Comparison of ENCODE assay signal across 8 mouse cellular contexts in the genomic region with DNA sequence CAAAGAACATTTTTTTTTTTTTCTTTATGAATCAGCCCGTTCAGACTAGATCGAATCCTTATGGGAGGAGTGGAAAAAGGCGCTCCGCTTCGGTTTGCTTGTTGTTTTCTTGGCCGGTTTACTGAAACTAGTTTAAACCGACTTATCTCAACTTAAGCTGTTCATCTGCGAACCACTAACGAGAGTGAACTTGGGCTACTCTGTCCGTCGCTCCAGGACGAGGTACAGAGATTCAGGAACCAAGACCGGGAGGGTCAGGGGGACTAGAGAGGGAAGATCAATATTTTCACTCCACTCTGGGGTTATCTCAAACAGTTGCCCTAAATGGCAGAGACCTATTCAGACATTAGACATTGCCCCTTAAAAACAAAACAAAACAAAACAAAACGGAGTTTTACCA. TPM values are rescaled to one million over a fixed set of nuclear protein-coding genes. Genes with fewer than 3 reads are reported as not detected.
A peak's percentile ranks its signal among the peaks of the same experiment; 100 is the strongest.
DNase-seq lines count a peak whose midpoint lies in the region; ATAC-seq and TF ChIP-seq lines count a peak whose summit lies in the region.

No protein-coding gene starts in this region.

- H3K4me3 ChIP-seq in kidney, postnatal 0 days (replicated peaks; ENCODE audit: low read depth, low read length) = peak overlapping the region; percentile 68
- peak overlapping the region; percentile 69 for H3K4me3 ChIP-seq in forebrain, embryonic 16.5 days (replicated peaks; ENCODE audit: low read length)
- peak overlapping the region; percentile 70 for H3K4me3 ChIP-seq in liver, embryonic 12.5 days
- peak overlapping the region; percentile 78 for H3K4me3 ChIP-seq in stomach, embryonic 16.5 days (replicated peaks; ENCODE audit: low read length)

- peak; percentile 6; the same call in 1 of the 2 replicates for ATAC-seq in kidney, postnatal 0 days (replicated peaks; ENCODE audit: low FRiP score, low read depth)
- ATAC-seq in activated CD4-positive, CD25-positive, alpha-beta regulatory T cell, adult 4 months = peak; percentile 1
- ATAC-seq in forebrain, embryonic 16.5 days = peak; percentile 22
- ATAC-seq in liver, embryonic 12.5 days = peak; percentile 50
- ATAC-seq in stomach, embryonic 16.5 days (ENCODE audit: insufficient read depth, low FRiP score) = peak; percentile 13; the same call in 1 of the 2 replicates

- H3K4me2 ChIP-seq in kidney, postnatal 0 days (ENCODE audit: low read length) = peak overlapping the region; percentile 81
- peak overlapping the region; percentile 82 for H3K4me2 ChIP-seq in forebrain, embryonic 16.5 days (ENCODE audit: low read length)
- H3K4me2 ChIP-seq in liver, embryonic 12.5 days = peak overlapping the region; percentile 69
- peak overlapping the region; percentile 75 for H3K4me2 ChIP-seq in stomach, embryonic 16.5 days (ENCODE audit: low read depth, low read length)

- no peaks in the 10 kb centered on the region for H3K27me3 ChIP-seq in kidney, postnatal 0 days (ENCODE audit: insufficient read depth, low read length)
- no peaks in the 10 kb centered on the region for H3K27me3 ChIP-seq in forebrain, embryonic 16.5 days (replicated peaks; ENCODE audit: control insufficient read depth, insufficient read depth, low read length)
- no peaks in the 10 kb centered on the region for H3K27me3 ChIP-seq in liver, embryonic 12.5 days (replicated peaks)
- no peaks in the 10 kb centered on the region for H3K27me3 ChIP-seq in stomach, embryonic 16.5 days (ENCODE audit: control insufficient read depth, insufficient read depth, low read length)

- H3K9me3 ChIP-seq in kidney, postnatal 0 days (replicated peaks; ENCODE audit: low read length) = no peaks in the 10 kb centered on the region
- H3K9me3 ChIP-seq in forebrain, embryonic 16.5 days (ENCODE audit: control insufficient read depth, low read length) = no peaks in the 10 kb centered on the region
- H3K9me3 ChIP-seq in liver, embryonic 12.5 days (replicated peaks) = no peaks in the 10 kb centered on the region
- H3K9me3 ChIP-seq in stomach, embryonic 16.5 days (replicated peaks; ENCODE audit: control insufficient read depth, low read length) = no peaks in the 10 kb centered on the region

- 0 out of 2 replicates have a peak overlapping the region, but pooled peaks have one; percentile 31 for H3K27ac ChIP-seq in kidney, postnatal 0 days
- no peak overlapping the region for H3K27ac ChIP-seq in forebrain, embryonic 16.5 days (ENCODE audit: low read length)
- H3K27ac ChIP-seq in liver, embryonic 12.5 days = peak overlapping the region; percentile 85
- H3K27ac ChIP-seq in stomach, embryonic 16.5 days (ENCODE audit: low read length) = no peak overlapping the region

- under 1% methylated on average over 14 of the region's 14 CpGs for WGBS in kidney, postnatal 0 days
- 0% methylated on average over 14 of the region's 14 CpGs for WGBS in forebrain, embryonic 16.5 days
- 1% methylated on average over 14 of the region's 14 CpGs for WGBS in liver, embryonic 12.5 days (ENCODE audit: insufficient replicate concordance)
- WGBS in stomach, embryonic 16.5 days = under 1% methylated on average over 14 of the region's 14 CpGs

- no peak for TF ChIP-seq CTCF in kidney, postnatal 0 days (IDR thresholded peaks at IDR 0.05; ENCODE audit: low read depth)

- intact Hi-C loops in left cerebral cortex, postnatal 14 days (cut with DNase I) = no loop called here

- H3K9ac ChIP-seq in kidney, postnatal 0 days (ENCODE audit: low read depth, low read length) = peak overlapping the region; percentile 55; the same call in 1 of the 2 replicates
- H3K9ac ChIP-seq in forebrain, embryonic 16.5 days (replicated peaks; ENCODE audit: low read depth, low read length) = peak overlapping the region; percentile 40; the same call in 1 of the 2 replicates
- peak overlapping the region; percentile 73 for H3K9ac ChIP-seq in liver, embryonic 12.5 days
- H3K9ac ChIP-seq in stomach, embryonic 16.5 days (ENCODE audit: low read length) = peak overlapping the region; percentile 65

- no peak for DNase-seq in kidney, postnatal 0 days (ENCODE audit: low spot score)
- DNase-seq in kidney, postnatal 36 days = no peak
- DNase-seq in urinary bladder, adult 2 months (ENCODE audit: low spot score) = no peak
- no peak for DNase-seq in left cerebral cortex, postnatal 14 days (ENCODE audit: low spot score in 2 of 2)

- peaks cover 8% of the 10 kb centered on the region; the same call in 1 of the 2 replicates for H3K36me3 ChIP-seq in kidney, postnatal 0 days (ENCODE audit: insufficient read depth, low read length)
- H3K36me3 ChIP-seq in forebrain, embryonic 16.5 days (ENCODE audit: control insufficient read depth, insufficient read depth) = 0 out of 2 replicates have a peak, but pooled peaks cover 2% of the 10 kb centered on the region
- peaks cover 40% of the 10 kb centered on the region for H3K36me3 ChIP-seq in liver, embryonic 12.5 days
- H3K36me3 ChIP-seq in stomach, embryonic 16.5 days (ENCODE audit: control insufficient read depth, insufficient read depth, low read length) = peaks cover 2% of the 10 kb centered on the region; the same call in 1 of the 2 replicates

- H3K4me1 ChIP-seq in kidney, postnatal 0 days (replicated peaks; ENCODE audit: insufficient read depth, low read length) = 0 out of 2 replicates have a peak, but pooled peaks cover 3% of the 10 kb centered on the region
- peaks cover 8% of the 10 kb centered on the region for H3K4me1 ChIP-seq in forebrain, embryonic 16.5 days (replicated peaks; ENCODE audit: control insufficient read depth, insufficient read depth, low read length)
- peaks cover 15% of the 10 kb centered on the region for H3K4me1 ChIP-seq in liver, embryonic 12.5 days
- H3K4me1 ChIP-seq in stomach, embryonic 16.5 days (ENCODE audit: control insufficient read depth, insufficient read depth, low read length) = peaks cover 6% of the 10 kb centered on the region; the same call in 1 of the 2 replicates

RNA-seq across cellular contexts. Expression of a gene that starts 0.5 kb away (rescaled TPM):
- polyA plus RNA-seq in kidney, postnatal 0 days (2015; fragmentation: Nextera tagmentation; extraction: Ambion mirVana) = 63.0 and 64.0 TPM in 2 replicates
- 10 to 100 TPM; 16.3 to 17.4 TPM for polyA plus RNA-seq in activated CD4-positive, CD25-positive, alpha-beta regulatory T cell, adult 4 months (2017; shearing (Covaris generic))
- polyA plus RNA-seq in forebrain, embryonic 16.5 days (2015; fragmentation: Nextera tagmentation; extraction: Ambion mirVana) = 20.8 and 25.5 TPM in 2 replicates
- polyA plus RNA-seq in liver, embryonic 12.5 days (2016; fragmentation: Nextera tagmentation; extraction: Ambion mirVana) = 29.4 TPM in 2 replicates
- polyA plus RNA-seq in stomach, embryonic 16.5 days (2015; fragmentation: Nextera tagmentation; extraction: Ambion mirVana) = 42.8 and 44.7 TPM in 2 replicates
- polyA plus RNA-seq in urinary bladder, adult 2 months (2012; rRNA removed) = 23.0 and 24.9 TPM in 2 replicates
- total RNA-seq in left cerebral cortex, postnatal 14 days (2021) = 10 to 100 TPM; 40.5 to 41.1 TPM

RNA-seq across cellular contexts. Expression of a gene that starts 0.9 kb away (rescaled TPM):
- 19.0 and 21.9 TPM in 2 replicates for polyA plus RNA-seq in kidney, postnatal 0 days (2015; fragmentation: Nextera tagmentation; extraction: Ambion mirVana)
- 10 to 100 TPM; 36.6 to 37.1 TPM for polyA plus RNA-seq in activated CD4-positive, CD25-positive, alpha-beta regulatory T cell, adult 4 months (2017; shearing (Covaris generic))
- 15.7 and 18.9 TPM in 2 replicates for polyA plus RNA-seq in forebrain, embryonic 16.5 days (2015; fragmentation: Nextera tagmentation; extraction: Ambion mirVana)
- polyA plus RNA-seq in liver, embryonic 12.5 days (2016; fragmentation: Nextera tagmentation; extraction: Ambion mirVana) = 27.5 and 29.1 TPM in 2 replicates
- 18.6 TPM in 2 replicates for polyA plus RNA-seq in stomach, embryonic 16.5 days (2015; fragmentation: Nextera tagmentation; extraction: Ambion mirVana)
- 6.5 and 7.6 TPM in 2 replicates for polyA plus RNA-seq in urinary bladder, adult 2 months (2012; rRNA removed)
- 1 to 10 TPM; 4.9 to 6.0 TPM for total RNA-seq in left cerebral cortex, postnatal 14 days (2021)

RNA-seq across cellular contexts. Expression of a gene that starts 19.8 kb away (rescaled TPM):
- not detected in 2 replicates for polyA plus RNA-seq in kidney, postnatal 0 days (2015; fragmentation: Nextera tagmentation; extraction: Ambion mirVana)
- not detected for polyA plus RNA-seq in activated CD4-positive, CD25-positive, alpha-beta regulatory T cell, adult 4 months (2017; shearing (Covaris generic))
- polyA plus RNA-seq in forebrain, embryonic 16.5 days (2015; fragmentation: Nextera tagmentation; extraction: Ambion mirVana) = not detected in 2 replicates
- not detected in 2 replicates for polyA plus RNA-seq in liver, embryonic 12.5 days (2016; fragmentation: Nextera tagmentation; extraction: Ambion mirVana)
- not detected in 2 replicates for polyA plus RNA-seq in stomach, embryonic 16.5 days (2015; fragmentation: Nextera tagmentation; extraction: Ambion mirVana)
- polyA plus RNA-seq in urinary bladder, adult 2 months (2012; rRNA removed) = not detected in 2 replicates
- total RNA-seq in left cerebral cortex, postnatal 14 days (2021) = not detected

RNA-seq across cellular contexts. Expression of a gene that starts 53.6 kb away (rescaled TPM):
- 3.7 and 3.8 TPM in 2 replicates for polyA plus RNA-seq in kidney, postnatal 0 days (2015; fragmentation: Nextera tagmentation; extraction: Ambion mirVana)
- not detected for polyA plus RNA-seq in activated CD4-positive, CD25-positive, alpha-beta regulatory T cell, adult 4 months (2017; shearing (Covaris generic))
- 0.49 and 0.52 TPM in 2 replicates for polyA plus RNA-seq in forebrain, embryonic 16.5 days (2015; fragmentation: Nextera tagmentation; extraction: Ambion mirVana)
- polyA plus RNA-seq in liver, embryonic 12.5 days (2016; fragmentation: Nextera tagmentation; extraction: Ambion mirVana) = 0.71 and 0.75 TPM in 2 replicates
- polyA plus RNA-seq in stomach, embryonic 16.5 days (2015; fragmentation: Nextera tagmentation; extraction: Ambion mirVana) = 6.6 and 6.9 TPM in 2 replicates
- polyA plus RNA-seq in urinary bladder, adult 2 months (2012; rRNA removed) = 19.6 and 28.5 TPM in 2 replicates
- total RNA-seq in left cerebral cortex, postnatal 14 days (2021) = under 1 TPM; 0.26 to 0.34 TPM

Comparison
In these comparisons a context has a peak if more than half of its experiments do, and no peak if none do; other contexts are left out.
1. H3K27ac ChIP-seq: peak in kidney, postnatal 0 days (single experiment) and liver, embryonic 12.5 days (single experiment); none in forebrain, embryonic 16.5 days (single experiment) and stomach, embryonic 16.5 days (single experiment).
2. Peak in every context shown above with its lines, with median percentiles within 50 percentile points of each other: ATAC-seq, H3K4me2 ChIP-seq, H3K4me3 ChIP-seq and H3K9ac ChIP-seq.